Mouse (Mus musculus): ENCODE measurements at regions not wholly inside any gene's neighbourhood (a gene's known extent, or its start where the extent isn't known, plus 50 kb on each side); places are given as distances from the start of the nearest gene placed in this dataset.
A peak's percentile ranks its signal among the peaks of the same experiment; 100 is the strongest.

GRCm38 (mm10) chr1:96953358-96953757 lies 81.4 kb upstream of the Slco4c1 start:
- Histone ChIP-seq H3K4me1 (ENCODE audit: control insufficient read depth, insufficient read depth, low read length) (no peaks in the 10 kb centered on the region), H3K27ac (replicated peaks; ENCODE audit: low read depth, low read length) (no peak overlapping the region), H3K4me3 (replicated peaks; ENCODE audit: low read depth, low read length) (no peak overlapping the region), H3K9me3 (ENCODE audit: control insufficient read depth, low read length) (no peaks in the 10 kb centered on the region), H3K9ac (replicated peaks; ENCODE audit: low read length) (no peak overlapping the region), H3K27me3 (ENCODE audit: control insufficient read depth, insufficient read depth, low read length) (no peaks in the 10 kb centered on the region), H3K36me3 (ENCODE audit: control insufficient read depth, insufficient read depth, low read length) (no peaks in the 10 kb centered on the region), H3K4me2 (ENCODE audit: low read length) (no peak overlapping the region)
- peak; percentile 50; the same call in 1 of the 2 replicates for ATAC-seq (ENCODE audit: low FRiP score, low TSS enrichment)
- no peak for DNase-seq

- WGBS: 91% methylated on average over 1 of the region's 1 CpGs
- no peak for ATAC-seq (ENCODE audit: low FRiP score, low TSS enrichment)
Measured at GRCm38 (mm10) chr1:96941402-96941801, 69.4 kb upstream of the Slco4c1 start.

More at GRCm38 (mm10) chr1:96941402-96941801, 69.4 kb upstream of the Slco4c1 start:
- Histone ChIP-seq H3K4me1 (ENCODE audit: control insufficient read depth, insufficient read depth, low read length) (no peaks in the 10 kb centered on the region), H3K4me3 (replicated peaks; ENCODE audit: low read depth, low read length) (no peak overlapping the region), H3K9me3 (ENCODE audit: control insufficient read depth, low read length) (no peaks in the 10 kb centered on the region), H3K4me2 (ENCODE audit: low read length) (no peak overlapping the region), H3K36me3 (ENCODE audit: control insufficient read depth, insufficient read depth, low read length) (no peaks in the 10 kb centered on the region), H3K27me3 (ENCODE audit: control insufficient read depth, insufficient read depth, low read length) (no peaks in the 10 kb centered on the region), H3K27ac (replicated peaks; ENCODE audit: low read depth, low read length) (no peak overlapping the region), H3K9ac (replicated peaks; ENCODE audit: low read length) (no peak overlapping the region)
- no peak for DNase-seq
